Comparison of ENCODE assay signal across 11 mouse cellular contexts in genomic region chr5:111449700-111450099, GRCm38 (mm10). TPM values are rescaled to one million over a fixed set of nuclear protein-coding genes. Genes with fewer than 3 reads are reported as not detected.
A peak's percentile ranks its signal among the peaks of the same experiment; 100 is the strongest.
DNase-seq lines count a peak whose midpoint lies in the region; ATAC-seq and TF ChIP-seq lines count a peak whose summit lies in the region.
"Had no signal": no experiment of that assay in that cellular context is flagged by ENCODE, and none has a peak within 500 bp of the region (broad histone marks: within the 10 kb centered on the region; RNA-seq: fewer than 3 reads in every experiment).

No protein-coding gene starts in this region.

- DNase-seq in right cerebral cortex, adult 18-20 months = peak; percentile 83
- no peak for DNase-seq in right cerebral cortex, postnatal 4 days
- DNase-seq in forebrain, postnatal 0 days = no peak
- peak; percentile 55 to 67 for DNase-seq in left cerebral cortex, postnatal 14 days (ENCODE audit: low spot score in 2 of 2)
- DNase-seq in thymus, adult 2 months = no peak
- DNase-seq in adrenal gland, postnatal 25 days = no peak
- DNase-seq in urinary bladder, postnatal 10 days (ENCODE audit: low spot score) = no peak

- H3K27ac ChIP-seq in forebrain, postnatal 0 days (ENCODE audit: low read depth, low read length) = peak overlapping the region; percentile 40; the same call in 1 of the 2 replicates
- no peak overlapping the region for H3K27ac ChIP-seq in thymus, adult 2 months (ENCODE audit: control insufficient read depth, insufficient read depth, low read length)
- H3K27ac ChIP-seq: kidney, embryonic 15.5 days; limb, embryonic 13.5 days had no signal

- H3K36me3 ChIP-seq in forebrain, postnatal 0 days (ENCODE audit: insufficient read depth) = peaks cover 17% of the 10 kb centered on the region; the same call in 1 of the 2 replicates
- no peaks in the 10 kb centered on the region for H3K36me3 ChIP-seq in thymus, adult 2 months (ENCODE audit: control insufficient read depth, insufficient read depth, low read length)
- H3K36me3 ChIP-seq: kidney, embryonic 15.5 days had no signal

- TF ChIP-seq POLR2A in thymus, adult 2 months (IDR thresholded peaks at IDR 0.05; ENCODE audit: control insufficient read depth, extremely low read depth, insufficient read depth, low read length, poor library complexity) = no peak

- no peaks in the 10 kb centered on the region for H3K9me3 ChIP-seq in forebrain, postnatal 0 days (ENCODE audit: low read length)
- H3K9me3 ChIP-seq: kidney, embryonic 15.5 days; limb, embryonic 13.5 days had no signal

- TF ChIP-seq CTCF in forebrain, postnatal 0 days (IDR thresholded peaks at IDR 0.05; ENCODE audit: low read depth) = no peak
- TF ChIP-seq CTCF in thymus, adult 2 months (IDR thresholded peaks at IDR 0.05; ENCODE audit: borderline replicate concordance, control insufficient read depth, extremely low read depth, insufficient read depth, low read length, poor library complexity) = no peak

- H3K4me2 ChIP-seq in forebrain, postnatal 0 days (ENCODE audit: low read depth) = no peak overlapping the region
- H3K4me2 ChIP-seq: kidney, embryonic 15.5 days; limb, embryonic 13.5 days had no signal

- no peak overlapping the region for H3K4me3 ChIP-seq in forebrain, postnatal 0 days (ENCODE audit: low read depth, low read length)
- no peak overlapping the region for H3K4me3 ChIP-seq in thymus, adult 2 months (ENCODE audit: control insufficient read depth, insufficient read depth, low read length)
- H3K4me3 ChIP-seq: kidney, embryonic 15.5 days; limb, embryonic 13.5 days; myocyte had no signal

- H3K4me1 ChIP-seq in forebrain, postnatal 0 days (ENCODE audit: insufficient read depth) = no peaks in the 10 kb centered on the region; the same call in 1 of the 2 replicates
- peaks cover 9% of the 10 kb centered on the region for H3K4me1 ChIP-seq in thymus, adult 2 months (replicated peaks; ENCODE audit: control insufficient read depth, insufficient read depth, low read length)

- no peak for ATAC-seq in forebrain, postnatal 0 days
- ATAC-seq: activated CD4-positive, CD25-positive, alpha-beta regulatory T cell, adult 4 months had no signal

- WGBS in forebrain, postnatal 0 days = 48% methylated on average over 8 of the region's 8 CpGs
- WGBS in thymus, adult 2 months = 52% methylated on average over 8 of the region's 8 CpGs

- H3K9ac ChIP-seq in forebrain, postnatal 0 days = no peak overlapping the region
- H3K9ac ChIP-seq: kidney, embryonic 15.5 days; limb, embryonic 13.5 days had no signal

- H3K27me3 ChIP-seq in forebrain, postnatal 0 days (ENCODE audit: insufficient read depth, low read length) = no peaks in the 10 kb centered on the region
- no peaks in the 10 kb centered on the region for H3K27me3 ChIP-seq in thymus, adult 2 months (ENCODE audit: control insufficient read depth, insufficient read depth, low read length)
- H3K27me3 ChIP-seq: limb, embryonic 13.5 days had no signal

- intact Hi-C loops in left cerebral cortex, postnatal 14 days (cut with DNase I) = no loop called here

RNA-seq across cellular contexts. Expression of gene Mn1, which starts 32.5 kb away (rescaled TPM):
- 108 and 123 TPM in 2 replicates for total RNA-seq in forebrain, postnatal 0 days (2014; rRNA removed)
- 57.9 and 73.2 TPM in 2 replicates for polyA plus RNA-seq in forebrain, postnatal 0 days (2015; fragmentation: Nextera tagmentation; extraction: Ambion mirVana)
- 10 to 100 TPM; 62.1 to 66.1 TPM for total RNA-seq in left cerebral cortex, postnatal 14 days (2021)
- 2.4 and 3.4 TPM in 2 replicates for polyA plus RNA-seq in thymus, adult 2 months (2012; rRNA removed)
- total RNA-seq in adrenal gland, postnatal 25 days (2021) = 2.3 and 4.9 TPM in 2 replicates
- polyA plus RNA-seq: activated CD4-positive, CD25-positive, alpha-beta regulatory T cell, adult 4 months had no signal

Comparison
In these comparisons a context has a peak if more than half of its experiments do, and no peak if none do; other contexts are left out.
1. DNase-seq: peak in right cerebral cortex, adult 18-20 months (single experiment) and left cerebral cortex, postnatal 14 days (2 of 2); none in right cerebral cortex, postnatal 4 days (single experiment), forebrain, postnatal 0 days (single experiment), thymus, adult 2 months (single experiment), adrenal gland, postnatal 25 days (single experiment) and urinary bladder, postnatal 10 days (single experiment).
2. RNA of gene Mn1, which starts 32.5 kb away (total RNA-seq): 108 to 123 TPM in forebrain, postnatal 0 days and 62.1 to 66.1 TPM in left cerebral cortex, postnatal 14 days; 2.3 to 4.9 TPM in adrenal gland, postnatal 25 days; every median in the first group is over 10 times any median in the second.